Mouse (Mus musculus) layer of hippocampus, postnatal 25 days (tissue): ENCODE measurements around the gene BC035947. TPM values are rescaled to one million over a fixed set of nuclear protein-coding genes. Genes with fewer than 3 reads are reported as not detected.
"Not testable (repeated sequence)": the region's sequence is repeated elsewhere in the genome, so short reads cannot be mapped to it uniquely, and the experiment has no call there.

Experiments
- DNase-seq, 2 experiments: peaks; one replicate each; pipeline ENCODE4 v3.0.0; 2022; ENCODE audit warnings: mixed read lengths in 2 of 2, low spot score in 1 of 2; ENCODE audit errors: extremely low spot score in 1 of 2
- total RNA-seq, 2 experiments: library from RNA; stranded (reverse); gene quantifications; 2 replicates each; pipeline ENCODE4 v1.2.3; 2021

Gene BC035947
- total RNA-seq, 2 experiments from 2014 or later: 0.26 to 0.27 TPM

GRCm38 (mm10) chr1:78502527-78502926 lies 9.4 kb downstream of the BC035947 start:
- no peak for DNase-seq

GRCm38 (mm10) chr1:78501856-78502255 lies 10.1 kb downstream of the BC035947 start:
- DNase-seq: not testable (repeated sequence)

- DNase-seq: no peak
These were observed 10.9 kb downstream of the BC035947 start for GRCm38 (mm10) chr1:78501036-78501435.

- no peak for DNase-seq
These were observed 21.8 kb downstream of the BC035947 start for GRCm38 (mm10) chr1:78490143-78490542.

GRCm38 (mm10) chr1:78488752-78489492 lies 23.0 kb downstream of the BC035947 start, which contains the start of gene Farsb:
Gene Farsb, minus strand, starts transcription at chr1:78488897.
- DNase-seq: peak; percentile 82 to 85

GRCm38 (mm10) chr1:78488427-78488751 lies 23.6 kb downstream of the BC035947 start:
- DNase-seq: no peak

GRCm38 (mm10) chr1:78484361-78484760 lies 27.6 kb downstream of the BC035947 start:
- no peak for DNase-seq

- no peak for DNase-seq
These were observed 28.5 kb downstream of the BC035947 start for GRCm38 (mm10) chr1:78483430-78483829.

GRCm38 (mm10) chr1:78472441-78472840 lies 39.5 kb downstream of the BC035947 start:
- no peak for DNase-seq

GRCm38 (mm10) chr1:78454659-78455058 lies 57.3 kb downstream of the BC035947 start:
- peak in 1 of 2 experiments; percentile 32 for DNase-seq

- no peak for DNase-seq
These were observed 58.1 kb downstream of the BC035947 start for GRCm38 (mm10) chr1:78453886-78454285.

- no peak for DNase-seq
These were observed 59.4 kb downstream of the BC035947 start for GRCm38 (mm10) chr1:78452544-78452943.

GRCm38 (mm10) chr1:78451070-78451854 lies 60.7 kb downstream of the BC035947 start:
- DNase-seq: no peak

GRCm38 (mm10) chr1:78448091-78448490 lies 63.9 kb downstream of the BC035947 start:
- no peak for DNase-seq

Other genes with a start within 250 kb of the BC035947 start
- gene Sgpp2, start 201.8 kb downstream of the BC035947 start, total RNA-seq: 1 to 10 TPM; 3.8 to 4.2 TPM
- 10 to 100 TPM; 65.8 to 71.0 TPM for gene Farsb, start 23.3 kb downstream of the BC035947 start, total RNA-seq
- under 1 TPM; 0.66 to 0.80 TPM for gene Mogat1, start 1.2 kb downstream of the BC035947 start, total RNA-seq
- 100 to 1,000 TPM; 166 to 194 TPM for gene Acsl3, start 145.7 kb upstream of the BC035947 start, total RNA-seq
- 10 to 100 TPM; 19.5 to 21.3 TPM for gene Utp14b, start 145.9 kb upstream of the BC035947 start, total RNA-seq